Mouse (Mus musculus) forebrain, embryonic 12.5 days (tissue): Measurements from ENCODE around the gene Ip6k1. TPM values are rescaled to one million over a fixed set of nuclear protein-coding genes. Genes with fewer than 3 reads are reported as not detected.
"Not testable (repeated sequence)": the region's sequence is repeated elsewhere in the genome, so short reads cannot be mapped to it uniquely, and the experiment has no call there.

Experiments
- ATAC-seq: fragments of 200-750 bp; cut with Nextera tagmentation; 2 replicates; pipeline ENCODE4 v1.8.0; 2017; ENCODE audit warnings: moderate TSS enrichment; ENCODE audit not compliant: low FRiP score
- H3K27ac ChIP-seq: fragments of 300-500 bp; sonication (generic); 2 replicates; pipeline ENCODE4 v1.5.1; 2016; ENCODE audit warnings: mild to moderate bottlenecking
- H3K27me3 ChIP-seq: fragments of 300-500 bp; sonication (generic); 2 replicates; pipeline ENCODE4 v1.6.1; 2016; ENCODE audit warnings: mild to moderate bottlenecking
- H3K36me3 ChIP-seq: fragments of 300-500 bp; sonication (generic); replicated peaks from 2 replicates; pipeline ENCODE4 v1.6.1; 2016; ENCODE audit warnings: mild to moderate bottlenecking
- H3K4me1 ChIP-seq: fragments of 300-500 bp; sonication (generic); 2 replicates; pipeline ENCODE4 v1.6.1; 2016
- H3K4me2 ChIP-seq: fragments of 300-500 bp; sonication (generic); 2 replicates; pipeline ENCODE4 v1.6.1; 2016; ENCODE audit warnings: mild to moderate bottlenecking, moderate library complexity
- H3K4me3 ChIP-seq: fragments of 300-500 bp; sonication (generic); replicated peaks from 2 replicates; pipeline ENCODE4 v1.5.1; 2016; ENCODE audit warnings: mild to moderate bottlenecking
- H3K9ac ChIP-seq: fragments of 300-500 bp; sonication (generic); 2 replicates; pipeline ENCODE4 v1.6.1; 2016; ENCODE audit warnings: mild to moderate bottlenecking
- H3K9me3 ChIP-seq: fragments of 300-500 bp; sonication (generic); 2 replicates; pipeline ENCODE4 v1.6.1; 2016
- WGBS: fragments of 180-500 bp; shearing (Covaris S2); methylation state at CpG from one replicate; pipeline ENCODE4 v1.1.7; 2016; 5-methylcytosine and 5-hydroxymethylcytosine counted together
- polyA plus RNA-seq: library from polyadenylated mRNA; unstranded; fragments of >200 nt; fragmentation: Nextera tagmentation; extraction: Ambion mirVana; gene quantifications from 2 replicates; pipeline ENCODE4 v1.2.1, GENCODE M21; 2016

Gene Ip6k1
- polyA plus RNA-seq, 1 experiment from 2014 or later = 88.2 TPM

DNA sequence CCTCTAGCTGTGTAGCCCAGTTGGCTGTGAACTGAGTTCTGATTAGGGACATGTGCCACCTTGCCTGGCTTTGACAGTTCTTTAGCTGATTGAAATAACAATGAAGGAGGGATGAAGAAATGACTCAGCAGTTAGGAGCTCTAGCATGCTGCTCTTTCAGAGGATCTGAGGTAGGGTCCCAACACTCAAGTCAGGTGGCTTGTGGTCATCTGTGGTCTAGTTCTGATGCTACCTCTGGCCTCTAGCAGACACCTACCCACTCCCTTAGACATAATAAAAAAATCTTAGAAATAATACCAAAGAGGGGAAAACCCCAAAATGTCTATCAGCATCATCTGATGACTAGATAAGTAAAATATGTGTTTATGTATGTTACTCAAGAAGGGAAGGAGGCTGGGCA lies 8.1 kb downstream of the Ip6k1 start:
- no peak for ATAC-seq
- Histone ChIP-seq H3K27ac (no peak overlapping the region), H3K4me1 (0 out of 2 replicates have a peak, but pooled peaks cover 4% of the 10 kb centered on the region), H3K4me3 (no peak overlapping the region), H3K36me3 (peaks cover 13% of the 10 kb centered on the region), H3K27me3 (no peaks in the 10 kb centered on the region), H3K9me3 (no peaks in the 10 kb centered on the region), H3K4me2 (no peak overlapping the region), H3K9ac (no peak overlapping the region)

DNA sequence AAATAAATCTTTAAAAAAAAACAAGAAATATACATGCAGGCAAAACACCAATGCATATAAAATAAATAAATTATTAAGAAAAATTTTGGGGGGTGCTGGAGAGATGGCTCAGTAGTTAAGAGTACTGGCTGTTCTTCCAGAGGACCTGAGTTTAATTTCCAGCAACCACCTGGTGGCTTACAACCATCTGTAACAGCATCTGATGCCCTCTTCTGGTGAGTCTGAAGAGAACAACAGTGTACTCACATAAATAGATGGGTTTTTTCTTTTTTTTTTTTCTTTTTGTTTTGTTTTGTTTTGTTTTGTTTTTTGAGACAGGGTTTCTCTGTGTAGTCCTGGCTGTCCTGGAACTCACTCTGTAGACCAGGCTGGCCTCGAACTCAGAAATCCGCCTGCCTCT lies 11.3 kb downstream of the Ip6k1 start:
- H3K4me3 ChIP-seq, ATAC-seq, H3K27ac ChIP-seq, H3K4me1 ChIP-seq, H3K9me3 ChIP-seq, H3K27me3 ChIP-seq, H3K36me3 ChIP-seq, H3K9ac ChIP-seq, H3K4me2 ChIP-seq: not testable (repeated sequence)
- WGBS = 96% methylated on average over 2 of the region's 2 CpGs

DNA sequence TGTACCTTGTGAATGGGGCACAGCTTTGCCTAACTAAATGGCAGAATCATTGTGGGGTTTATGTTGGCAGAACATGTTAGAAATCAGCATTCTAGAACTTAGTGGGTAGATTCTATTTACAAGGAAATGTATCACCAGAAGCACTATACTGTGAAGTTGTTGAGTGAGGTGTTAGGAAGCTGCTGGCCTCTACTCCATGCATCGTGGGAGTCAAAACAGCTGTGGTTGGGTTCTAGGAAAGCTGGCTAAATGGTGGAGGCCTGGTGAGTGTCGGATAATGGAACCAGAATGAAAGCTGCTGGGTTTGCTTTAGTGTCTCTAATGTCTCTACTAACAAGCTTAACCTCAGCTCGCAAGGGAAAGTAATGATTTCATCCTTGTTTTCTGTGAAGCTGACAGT lies 14.8 kb downstream of the Ip6k1 start:
- Histone ChIP-seq H3K4me1 (no peaks in the 10 kb centered on the region), H3K36me3 (peaks cover 10% of the 10 kb centered on the region), H3K4me2 (no peak overlapping the region), H3K9ac (no peak overlapping the region), H3K27ac (no peak overlapping the region), H3K4me3 (no peak overlapping the region), H3K27me3 (no peaks in the 10 kb centered on the region), H3K9me3 (no peaks in the 10 kb centered on the region)
- WGBS = 86% methylated on average over 3 of the region's 3 CpGs
- no peak for ATAC-seq

- Histone ChIP-seq H3K4me1 (no peaks in the 10 kb centered on the region), H3K27me3 (no peaks in the 10 kb centered on the region), H3K4me2 (no peak overlapping the region), H3K36me3 (peaks cover 13% of the 10 kb centered on the region), H3K9ac (no peak overlapping the region), H3K27ac (no peak overlapping the region), H3K9me3 (no peaks in the 10 kb centered on the region), H3K4me3 (no peak overlapping the region)
- WGBS = 91% methylated on average over 1 of the region's 1 CpGs
- no peak for ATAC-seq
Measured at GRCm38 (mm10) chr9:108020741-108021140, 18.4 kb downstream of the Ip6k1 start.

DNA sequence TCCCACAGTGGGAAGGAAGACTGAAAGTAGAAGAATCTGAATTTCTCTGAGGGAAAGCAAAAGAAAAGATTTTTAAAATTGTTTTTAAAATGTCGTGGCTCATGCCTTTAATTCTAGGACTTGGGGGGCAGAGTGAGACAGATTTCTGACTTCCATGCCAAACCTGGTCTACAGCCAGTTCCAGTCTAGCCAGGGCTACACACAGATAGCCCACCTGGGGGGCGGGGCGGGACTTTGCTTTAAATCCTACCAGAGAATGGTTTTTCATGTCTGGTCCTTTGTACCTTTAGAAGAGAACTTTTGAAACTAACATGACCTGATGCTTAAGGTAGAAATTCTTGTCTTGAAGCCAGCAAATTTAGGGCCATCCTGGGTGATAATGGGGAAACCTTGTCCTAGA lies 20.9 kb downstream of the Ip6k1 start:
- Histone ChIP-seq H3K4me3 (no peak overlapping the region), H3K36me3 (peaks cover 30% of the 10 kb centered on the region), H3K27ac (no peak overlapping the region), H3K4me1 (no peaks in the 10 kb centered on the region), H3K9me3 (no peaks in the 10 kb centered on the region), H3K9ac (no peak overlapping the region), H3K27me3 (no peaks in the 10 kb centered on the region), H3K4me2 (no peak overlapping the region)
- no peak for ATAC-seq
- WGBS = 87% methylated on average over 3 of the region's 3 CpGs

DNA sequence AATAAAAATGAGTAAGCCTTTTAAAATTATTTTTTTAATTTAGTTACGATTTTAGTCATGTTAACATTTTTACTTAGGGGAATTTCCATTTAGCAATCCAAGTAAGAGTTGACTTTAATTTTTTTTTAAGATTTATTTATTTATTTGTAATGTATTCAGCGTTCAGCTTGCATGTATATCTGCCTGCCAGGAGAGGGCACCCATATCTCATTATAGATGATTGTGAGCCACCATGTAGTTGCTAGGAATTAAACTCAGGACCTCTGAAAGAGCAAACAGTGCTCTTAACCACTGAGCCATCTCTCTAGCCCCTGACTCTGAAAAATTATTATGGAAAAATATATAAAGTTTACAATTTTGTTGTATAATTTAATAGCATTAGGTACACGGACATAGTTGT lies 24.3 kb downstream of the Ip6k1 start:
- 91% methylated on average over 3 of the region's 3 CpGs for WGBS
- H3K4me1 ChIP-seq = no peaks in the 10 kb centered on the region
- no peak for ATAC-seq

DNA sequence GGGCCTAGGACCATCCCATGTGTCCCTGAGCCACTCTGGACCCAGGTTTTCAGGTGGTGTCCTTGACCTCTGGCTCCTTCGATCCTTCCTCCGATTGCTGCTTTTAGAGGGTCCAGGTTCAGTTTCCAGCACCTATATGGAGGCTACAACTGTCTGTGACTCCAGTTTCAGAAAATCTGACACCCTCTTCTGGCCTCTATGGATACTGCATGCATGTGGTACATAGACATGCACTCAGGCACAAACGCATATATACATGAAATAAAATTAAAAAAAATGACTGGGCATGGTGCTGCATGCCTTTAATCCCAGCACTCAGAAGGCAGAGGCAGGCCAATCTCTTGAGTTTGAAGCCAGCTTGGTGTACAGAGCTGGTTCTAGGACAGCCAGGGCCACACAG lies 25.6 kb downstream of the Ip6k1 start:
- H3K4me3 ChIP-seq = no peak overlapping the region
- no peak overlapping the region for H3K9ac ChIP-seq
- no peaks in the 10 kb centered on the region for H3K4me1 ChIP-seq
- ATAC-seq = no peak
- no peak overlapping the region for H3K27ac ChIP-seq
- H3K9me3 ChIP-seq = no peaks in the 10 kb centered on the region
- H3K36me3 ChIP-seq = peaks cover 51% of the 10 kb centered on the region
- WGBS = 95% methylated on average over 3 of the region's 3 CpGs
- H3K4me2 ChIP-seq = no peak overlapping the region
- no peaks in the 10 kb centered on the region for H3K27me3 ChIP-seq

More for the DNA sequence above, 24.3 kb downstream of the Ip6k1 start:
- no peaks in the 10 kb centered on the region for H3K9me3 ChIP-seq
- no peak overlapping the region for H3K27ac ChIP-seq
- H3K4me3 ChIP-seq = no peak overlapping the region
- H3K4me2 ChIP-seq = no peak overlapping the region
- peaks cover 41% of the 10 kb centered on the region for H3K36me3 ChIP-seq
- no peaks in the 10 kb centered on the region for H3K27me3 ChIP-seq
- H3K9ac ChIP-seq = no peak overlapping the region

DNA sequence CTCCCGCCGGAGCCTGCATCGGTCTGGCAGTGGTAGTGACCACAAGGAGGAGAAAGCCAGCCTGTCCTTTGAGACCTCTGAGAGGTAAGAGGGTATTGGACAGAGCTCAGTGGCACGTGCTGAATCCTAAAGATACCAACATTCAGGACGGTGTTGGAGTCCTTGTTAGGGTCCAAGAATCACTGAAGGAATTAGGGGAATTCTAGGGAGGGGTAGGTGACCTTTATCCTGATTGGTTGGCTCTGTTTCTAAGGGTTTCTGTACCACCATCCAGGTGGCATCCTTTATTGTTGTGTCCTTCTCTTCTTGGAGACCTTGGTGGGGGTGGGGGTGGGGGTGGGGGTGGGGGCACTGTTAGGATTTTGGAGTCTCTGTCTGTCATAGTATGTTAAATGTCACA lies 29.8 kb downstream of the Ip6k1 start:
- Histone ChIP-seq H3K4me2 (no peak overlapping the region), H3K27ac (no peak overlapping the region), H3K36me3 (peaks cover 50% of the 10 kb centered on the region), H3K27me3 (no peaks in the 10 kb centered on the region), H3K4me3 (no peak overlapping the region), H3K4me1 (no peaks in the 10 kb centered on the region), H3K9me3 (no peaks in the 10 kb centered on the region), H3K9ac (no peak overlapping the region)
- ATAC-seq = no peak
- 94% methylated on average over 5 of the region's 5 CpGs for WGBS

DNA sequence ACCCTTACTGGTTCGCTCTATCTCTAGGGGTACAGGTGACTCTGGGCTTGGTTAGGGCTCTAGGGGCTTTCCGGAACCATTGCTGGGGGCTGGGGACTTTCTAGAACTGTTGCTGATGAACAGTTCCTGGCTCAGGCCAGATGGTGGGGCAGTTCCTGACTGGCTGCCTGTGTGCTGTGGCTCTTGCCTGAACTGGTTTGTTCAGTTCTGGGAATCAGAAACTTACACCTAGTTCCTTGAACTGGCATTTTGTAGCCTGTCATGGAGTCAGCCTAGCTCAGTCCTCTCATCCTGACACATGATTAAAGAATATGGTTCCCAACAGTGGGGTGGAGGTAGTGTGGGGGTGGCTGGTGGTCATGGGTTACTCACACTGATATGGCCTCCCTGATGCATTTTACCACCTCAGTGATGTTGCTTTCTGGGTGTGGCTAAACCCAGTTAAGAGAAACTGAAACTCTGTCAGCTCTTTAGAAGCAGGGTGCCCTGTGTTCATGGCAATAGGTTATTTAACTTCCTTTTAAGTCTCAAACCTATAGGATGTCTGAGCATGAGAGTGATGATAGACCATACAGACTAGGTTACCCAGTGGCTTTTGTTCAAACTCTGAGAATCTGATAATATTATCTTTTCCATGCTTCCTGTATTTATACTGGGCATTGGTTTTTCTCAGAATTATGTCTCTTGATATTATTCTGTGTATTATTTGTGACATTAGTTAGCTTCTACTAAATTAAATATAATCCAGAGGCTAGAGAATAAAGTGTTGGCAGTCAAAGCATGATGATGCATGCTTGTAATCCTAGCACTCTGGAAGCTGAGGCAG lies 33.2 kb downstream of the Ip6k1 start:
- Histone ChIP-seq H3K4me2 (no peak overlapping the region), H3K9ac (no peak overlapping the region), H3K36me3 (peaks cover 50% of the 10 kb centered on the region), H3K27ac (no peak overlapping the region), H3K27me3 (no peaks in the 10 kb centered on the region), H3K4me3 (no peak overlapping the region), H3K9me3 (no peaks in the 10 kb centered on the region), H3K4me1 (no peaks in the 10 kb centered on the region)
- no peak for ATAC-seq
- WGBS = 87% methylated on average over 2 of the region's 2 CpGs

DNA sequence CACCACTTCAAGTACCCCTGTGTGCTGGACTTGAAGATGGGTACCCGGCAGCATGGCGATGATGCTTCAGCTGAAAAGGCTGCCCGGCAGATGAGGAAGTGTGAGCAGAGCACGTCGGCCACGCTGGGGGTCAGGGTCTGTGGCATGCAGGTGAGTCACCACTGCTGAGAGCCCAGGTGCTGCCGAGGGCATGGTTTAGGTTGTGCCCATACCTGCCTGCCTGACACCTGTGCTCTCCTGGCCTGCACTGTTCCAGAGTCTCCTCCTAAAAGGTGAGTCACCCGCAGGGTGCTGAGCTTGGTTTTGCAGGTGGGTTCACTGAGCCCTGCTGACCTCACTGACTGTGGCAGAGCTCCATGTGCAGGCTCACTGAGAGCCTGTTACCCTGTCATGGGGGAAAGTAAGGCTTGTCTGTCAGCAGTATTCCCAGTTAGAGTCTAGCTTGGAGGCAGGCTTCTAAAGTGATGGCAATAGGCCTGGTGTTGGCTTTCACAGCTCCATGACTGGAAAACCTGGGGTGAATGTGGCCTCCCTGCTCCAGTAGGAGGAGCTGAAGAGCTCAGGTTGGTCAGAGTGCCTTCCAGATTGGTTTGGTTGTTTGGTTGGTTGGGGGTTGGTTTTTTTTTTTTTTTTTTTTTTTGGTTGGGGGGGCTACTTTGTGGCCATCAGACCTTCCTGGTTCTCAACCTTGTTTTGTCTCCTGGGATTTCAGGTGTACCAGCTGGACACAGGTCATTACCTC lies 42.6 kb downstream of the Ip6k1 start:
- Histone ChIP-seq H3K27ac (no peak overlapping the region), H3K27me3 (no peaks in the 10 kb centered on the region), H3K4me2 (no peak overlapping the region), H3K9me3 (no peaks in the 10 kb centered on the region), H3K9ac (no peak overlapping the region), H3K4me1 (peaks cover 17% of the 10 kb centered on the region), H3K36me3 (peaks cover 66% of the 10 kb centered on the region), H3K4me3 (no peak overlapping the region)
- ATAC-seq = no peak
- 93% methylated on average over 8 of the region's 8 CpGs for WGBS

- Histone ChIP-seq H3K27me3 (no peaks in the 10 kb centered on the region), H3K36me3 (peaks cover 68% of the 10 kb centered on the region), H3K4me3 (no peak overlapping the region), H3K27ac (no peak overlapping the region), H3K9ac (no peak overlapping the region), H3K4me2 (no peak overlapping the region), H3K4me1 (peaks cover 24% of the 10 kb centered on the region), H3K9me3 (no peaks in the 10 kb centered on the region)
- 91% methylated on average over 4 of the region's 4 CpGs for WGBS
- no peak for ATAC-seq
Measured at GRCm38 (mm10) chr9:108046582-108046981, 44.3 kb downstream of the Ip6k1 start.

DNA sequence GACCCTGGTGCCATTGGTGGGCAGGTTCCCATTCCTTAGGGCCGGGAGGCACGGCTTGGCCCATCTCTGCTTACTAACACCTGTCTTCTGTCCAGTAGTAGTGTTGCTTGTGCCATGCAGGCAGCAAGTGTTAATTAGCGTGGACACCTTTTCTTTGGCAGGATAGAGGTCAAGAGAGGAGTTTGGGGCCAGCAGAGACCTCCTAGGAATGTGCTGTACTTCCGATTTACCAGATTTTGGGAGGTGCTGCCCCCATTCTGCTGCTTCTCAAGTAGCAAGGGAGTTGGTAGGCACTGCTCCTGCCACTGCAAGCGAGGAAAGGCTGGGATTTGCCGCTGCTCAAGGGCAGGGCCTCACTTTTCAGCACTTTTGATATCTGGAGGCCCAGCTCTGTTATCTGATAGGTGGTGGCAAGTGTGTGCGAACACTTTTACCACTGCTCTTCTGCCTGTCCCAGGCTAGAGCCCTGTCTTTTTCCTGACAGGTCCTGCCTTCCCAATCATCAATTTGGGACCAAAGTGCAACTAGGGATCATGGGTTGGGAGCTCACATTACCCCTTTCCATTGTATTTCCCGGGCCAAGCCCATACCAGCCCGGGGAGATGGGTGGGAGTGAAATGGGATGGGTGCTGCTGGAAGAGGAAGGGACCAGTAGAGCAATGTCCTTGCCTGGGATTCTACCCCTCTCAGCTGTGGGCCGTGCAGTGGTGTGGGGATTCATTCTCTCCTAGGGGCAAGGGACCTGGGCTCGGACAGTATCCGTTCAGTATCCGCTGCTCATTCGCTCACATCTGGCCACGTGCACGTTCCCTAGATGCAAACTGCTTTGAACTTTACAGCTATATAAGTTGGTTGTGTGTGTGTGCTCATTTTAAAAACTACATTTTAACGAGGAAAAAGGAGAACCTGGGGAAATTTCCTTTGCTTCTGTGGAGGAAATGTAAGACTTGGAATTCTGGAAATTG lies 45.6 kb downstream of the Ip6k1 start:
- H3K4me3 ChIP-seq = peak overlapping the region; percentile 64
- H3K9ac ChIP-seq = peak overlapping the region; percentile 64
- 0 out of 2 replicates have a peak overlapping the region, but pooled peaks have one; percentile 42 for H3K27ac ChIP-seq
- peaks cover 31% of the 10 kb centered on the region for H3K4me1 ChIP-seq
- H3K27me3 ChIP-seq = no peaks in the 10 kb centered on the region
- H3K36me3 ChIP-seq = peaks cover 63% of the 10 kb centered on the region
- ATAC-seq = no peak
- H3K9me3 ChIP-seq = no peaks in the 10 kb centered on the region
- 58% methylated on average over 17 of the region's 17 CpGs for WGBS
- H3K4me2 ChIP-seq = peak overlapping the region; percentile 91
